Mouse (Mus musculus): Measurements from ENCODE around the gene Kirrel3. TPM values are rescaled to one million over a fixed set of nuclear protein-coding genes. Genes with fewer than 3 reads are reported as not detected.

The Kirrel3 gene
- polyA plus RNA-seq, 1 experiment from 2014 or later = 11.4 TPM

DNA sequence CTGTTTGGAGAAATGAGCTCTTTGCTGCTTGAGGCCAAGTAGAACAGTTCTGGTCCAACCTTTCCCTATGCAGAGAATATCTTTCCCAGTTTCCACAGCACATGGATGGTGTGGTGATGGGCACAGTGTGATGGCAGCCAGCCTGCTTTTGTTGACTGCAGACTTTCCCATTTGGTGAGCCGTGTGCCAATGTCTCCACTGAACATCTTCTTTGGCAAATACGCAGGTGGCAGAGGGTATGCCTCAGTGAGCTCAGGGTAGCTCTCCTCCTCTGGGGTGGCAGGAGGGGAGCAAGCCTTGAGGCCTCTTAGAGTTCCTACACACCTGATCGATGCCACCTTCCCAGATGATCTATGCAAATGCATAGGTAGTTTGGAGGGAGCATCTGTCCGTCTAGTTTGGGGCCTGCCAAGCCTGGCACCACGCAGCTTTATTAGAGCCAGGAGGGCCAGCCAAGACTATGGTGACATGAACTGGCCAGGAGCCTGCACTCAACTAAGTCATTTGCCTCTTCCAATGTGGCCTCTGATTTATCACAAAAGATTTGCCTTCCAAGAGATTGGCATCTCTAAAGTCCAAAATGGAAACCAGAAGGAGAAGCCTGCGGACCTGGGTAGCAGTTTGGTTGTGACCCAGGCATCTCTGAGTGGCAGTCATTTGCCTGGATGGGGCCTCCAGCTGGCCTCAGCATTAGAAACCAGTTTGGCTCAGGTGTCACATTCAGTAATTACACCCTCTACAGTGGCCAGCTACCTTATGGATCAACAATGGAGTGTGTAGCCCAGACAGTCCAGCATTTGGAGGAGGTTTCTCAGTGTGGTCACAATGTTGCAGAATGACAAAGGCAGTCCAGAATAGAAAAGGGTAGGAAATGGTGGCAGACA is 127.4 kb downstream of the Kirrel3 start:
- ATAC-seq (ENCODE audit: low FRiP score) = no peak
- no peaks in the 10 kb centered on the region for H3K9me3 ChIP-seq
- WGBS = 98% methylated on average over 6 of the region's 6 CpGs
- no peak overlapping the region for H3K4me3 ChIP-seq (replicated peaks)
- no peaks in the 10 kb centered on the region for H3K4me1 ChIP-seq
- no peak overlapping the region for H3K4me2 ChIP-seq
- no peak overlapping the region for H3K9ac ChIP-seq
- no peak overlapping the region for H3K27ac ChIP-seq
- H3K36me3 ChIP-seq (replicated peaks) = no peaks in the 10 kb centered on the region
- H3K27me3 ChIP-seq = no peaks in the 10 kb centered on the region

DNA sequence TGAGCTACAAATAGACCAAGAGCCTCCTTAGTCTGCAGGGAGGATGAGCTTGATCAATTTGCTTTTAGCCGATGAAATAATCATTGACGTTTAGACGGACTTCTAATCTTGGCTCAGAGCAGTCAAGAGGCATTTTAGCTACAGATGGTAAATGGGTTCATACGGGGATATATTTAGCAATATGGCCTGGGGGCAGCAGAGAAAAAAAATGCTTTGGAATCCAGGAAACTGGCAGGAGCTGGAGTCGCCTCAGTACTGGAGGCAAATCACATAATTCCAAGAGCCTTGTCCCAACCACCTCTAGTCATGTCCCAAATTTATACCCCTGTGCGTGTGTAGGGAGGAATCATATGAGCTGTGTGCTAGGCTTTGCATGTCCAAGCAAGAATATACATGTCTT is 132.4 kb downstream of the Kirrel3 start:
- 79% methylated on average over 6 of the region's 6 CpGs for WGBS
- ATAC-seq (ENCODE audit: low FRiP score) = no peak
- H3K36me3 ChIP-seq (replicated peaks) = no peaks in the 10 kb centered on the region

DNA sequence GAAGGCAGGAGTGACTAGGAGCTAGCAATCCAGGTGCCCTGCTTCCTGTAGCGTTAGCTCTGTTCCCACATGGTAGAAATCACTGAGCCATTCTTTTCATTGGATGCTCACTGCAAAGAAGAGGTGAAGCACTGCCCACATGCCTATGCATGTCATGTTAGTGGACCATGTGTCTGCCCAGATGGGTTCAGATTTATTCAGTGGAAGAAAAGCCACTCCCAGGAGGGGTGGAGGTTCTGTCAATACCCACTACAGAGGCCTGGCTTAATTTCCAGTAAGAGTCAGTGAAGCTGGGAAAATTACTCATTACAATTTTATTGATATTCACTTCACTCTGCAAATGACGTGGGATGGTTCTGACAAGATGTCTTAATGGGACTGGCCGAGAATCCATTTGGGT is 134.2 kb downstream of the Kirrel3 start:
- Histone ChIP-seq H3K9ac (no peak overlapping the region), H3K9me3 (no peaks in the 10 kb centered on the region), H3K27me3 (no peaks in the 10 kb centered on the region), H3K4me1 (no peaks in the 10 kb centered on the region), H3K4me2 (no peak overlapping the region), H3K36me3 (replicated peaks) (no peaks in the 10 kb centered on the region), H3K4me3 (replicated peaks) (no peak overlapping the region), H3K27ac (0 out of 2 replicates have a peak overlapping the region, but pooled peaks have one; percentile 13)
- 0 out of 2 replicates have a peak, but pooled peaks have one; percentile 51 for ATAC-seq (ENCODE audit: low FRiP score)
- WGBS = 89% methylated on average over 3 of the region's 3 CpGs

More for the DNA sequence above, 132.4 kb downstream of the Kirrel3 start:
- Histone ChIP-seq H3K27me3 (no peaks in the 10 kb centered on the region), H3K4me2 (no peak overlapping the region), H3K9me3 (no peaks in the 10 kb centered on the region), H3K27ac (no peak overlapping the region), H3K9ac (no peak overlapping the region), H3K4me3 (replicated peaks) (no peak overlapping the region), H3K4me1 (no peaks in the 10 kb centered on the region)

DNA sequence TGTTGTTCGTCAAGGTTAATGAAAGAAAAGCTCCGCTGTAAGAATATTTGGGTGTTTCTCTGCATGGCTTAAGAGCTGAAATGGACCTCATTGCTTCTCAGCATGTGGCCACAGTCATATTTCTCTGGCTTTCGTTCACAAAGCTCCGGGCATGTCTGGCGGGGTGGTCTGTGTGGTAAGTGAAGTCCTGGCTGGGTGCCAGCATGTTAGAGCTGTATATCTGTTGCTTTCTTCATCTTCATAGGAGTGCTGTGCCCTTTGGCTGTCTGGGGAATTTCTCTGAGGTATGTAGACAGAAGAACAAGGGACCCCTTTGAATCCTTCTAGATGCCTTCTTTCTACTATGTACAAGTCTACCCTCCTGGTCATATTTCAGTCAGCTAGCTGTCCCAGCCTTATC is 137.8 kb downstream of the Kirrel3 start:
- no peaks in the 10 kb centered on the region for H3K9me3 ChIP-seq
- no peak for ATAC-seq (ENCODE audit: low FRiP score)
- WGBS = 76% methylated on average over 5 of the region's 5 CpGs
- no peaks in the 10 kb centered on the region for H3K4me1 ChIP-seq
- no peak overlapping the region for H3K27ac ChIP-seq
- H3K27me3 ChIP-seq = no peaks in the 10 kb centered on the region
- no peak overlapping the region for H3K4me3 ChIP-seq (replicated peaks)
- H3K9ac ChIP-seq = no peak overlapping the region
- no peaks in the 10 kb centered on the region for H3K36me3 ChIP-seq (replicated peaks)
- no peak overlapping the region for H3K4me2 ChIP-seq

DNA sequence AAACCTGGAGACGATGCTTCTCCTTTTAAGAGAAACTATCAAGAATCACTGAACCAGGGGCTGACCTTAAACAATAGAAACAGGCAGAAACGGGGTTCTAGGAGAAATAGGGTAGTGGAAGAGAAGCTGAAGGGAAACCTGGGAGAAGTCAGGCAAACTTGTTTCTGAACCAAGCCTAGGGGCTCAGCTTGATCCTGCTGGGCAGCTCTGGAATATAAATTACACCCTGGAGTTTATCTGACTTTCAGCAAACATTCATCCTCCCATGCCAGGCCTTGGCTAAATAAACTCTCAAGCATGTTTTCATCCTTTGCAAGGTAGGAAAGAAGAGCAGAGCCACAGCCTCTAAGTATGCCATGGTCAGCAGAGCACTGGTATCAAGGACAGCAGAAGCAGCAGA is 138.3 kb downstream of the Kirrel3 start:
- H3K4me3 ChIP-seq (replicated peaks) = no peak overlapping the region
- no peaks in the 10 kb centered on the region for H3K27me3 ChIP-seq
- H3K27ac ChIP-seq = no peak overlapping the region
- H3K9ac ChIP-seq = no peak overlapping the region
- H3K9me3 ChIP-seq = no peaks in the 10 kb centered on the region
- no peaks in the 10 kb centered on the region for H3K4me1 ChIP-seq
- no peaks in the 10 kb centered on the region for H3K36me3 ChIP-seq (replicated peaks)
- ATAC-seq (ENCODE audit: low FRiP score) = no peak
- WGBS = 78% methylated on average over 2 of the region's 2 CpGs
- H3K4me2 ChIP-seq = no peak overlapping the region

DNA sequence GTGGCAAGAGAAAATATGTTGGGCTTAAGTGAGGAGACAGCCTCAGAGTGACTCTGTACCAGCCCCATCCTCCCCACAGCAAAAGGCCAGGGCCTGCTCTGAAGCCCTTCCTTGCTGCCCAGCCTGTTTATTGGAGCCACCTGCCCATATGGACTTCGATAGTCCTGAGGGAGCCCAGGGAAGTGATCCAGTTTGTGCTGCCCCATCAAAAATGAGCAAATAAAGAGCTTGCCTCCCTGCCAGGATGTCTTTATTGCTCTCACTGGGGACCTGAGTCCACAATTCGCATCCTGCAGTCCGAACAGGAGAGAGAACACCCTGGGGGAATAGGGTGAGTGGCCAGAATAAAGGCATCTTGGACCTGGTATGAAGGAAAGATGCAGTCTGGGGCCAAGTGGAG is 143.1 kb downstream of the Kirrel3 start:
- no peaks in the 10 kb centered on the region for H3K4me1 ChIP-seq
- no peak for ATAC-seq (ENCODE audit: low FRiP score)
- H3K27me3 ChIP-seq = no peaks in the 10 kb centered on the region
- 82% methylated on average over 3 of the region's 3 CpGs for WGBS
- no peak overlapping the region for H3K9ac ChIP-seq
- no peak overlapping the region for H3K27ac ChIP-seq
- H3K9me3 ChIP-seq = no peaks in the 10 kb centered on the region
- no peak overlapping the region for H3K4me3 ChIP-seq (replicated peaks)
- H3K4me2 ChIP-seq = no peak overlapping the region
- no peaks in the 10 kb centered on the region for H3K36me3 ChIP-seq (replicated peaks)

DNA sequence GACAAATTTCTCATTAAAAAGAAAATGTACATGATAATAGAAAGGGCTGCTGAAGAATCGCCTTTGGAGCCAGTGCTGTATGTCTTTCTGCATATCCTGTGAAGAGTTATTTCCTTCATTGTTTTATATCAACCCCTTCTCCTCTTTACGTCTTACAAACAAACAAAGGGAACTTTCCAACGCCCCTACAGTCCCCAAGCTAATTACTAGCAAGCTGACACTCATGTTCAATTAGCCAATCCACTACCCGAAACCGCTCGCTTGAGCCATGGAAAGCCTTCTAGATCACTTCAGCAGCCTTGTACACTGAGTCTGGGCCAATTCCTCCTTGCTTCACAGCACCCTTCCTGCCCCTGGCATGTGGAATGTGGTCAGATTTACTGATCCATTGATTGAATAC is 150.0 kb downstream of the Kirrel3 start:
- Histone ChIP-seq H3K4me3 (replicated peaks) (no peak overlapping the region), H3K4me1 (no peaks in the 10 kb centered on the region), H3K36me3 (replicated peaks) (no peaks in the 10 kb centered on the region), H3K4me2 (no peak overlapping the region), H3K9ac (no peak overlapping the region), H3K27ac (no peak overlapping the region), H3K9me3 (no peaks in the 10 kb centered on the region), H3K27me3 (no peaks in the 10 kb centered on the region)
- WGBS = 77% methylated on average over 6 of the region's 6 CpGs
- no peak for ATAC-seq (ENCODE audit: low FRiP score)

DNA sequence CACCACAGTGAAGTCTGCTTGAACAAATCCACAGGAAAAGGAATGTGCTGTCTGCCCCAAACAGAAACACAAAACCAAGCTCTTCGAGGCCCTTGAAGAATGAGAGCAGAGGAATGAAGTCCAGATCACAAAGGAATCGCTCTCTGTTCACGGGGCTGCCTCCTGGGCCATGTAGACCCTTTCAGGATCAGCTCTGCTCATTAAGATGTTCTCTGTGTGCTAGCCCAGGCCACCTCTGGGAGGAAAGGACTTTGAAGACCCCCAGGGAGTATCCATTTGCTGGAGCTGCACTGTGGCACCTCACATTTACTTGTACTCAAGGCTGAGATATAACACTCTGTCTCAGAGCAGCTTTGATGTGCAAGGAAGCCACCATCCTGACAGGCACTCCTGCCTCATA is 158.2 kb downstream of the Kirrel3 start:
- ATAC-seq (ENCODE audit: low FRiP score) = no peak
- no peaks in the 10 kb centered on the region for H3K36me3 ChIP-seq (replicated peaks)
- no peaks in the 10 kb centered on the region for H3K9me3 ChIP-seq
- no peaks in the 10 kb centered on the region for H3K27me3 ChIP-seq
- H3K4me1 ChIP-seq = peaks cover 12% of the 10 kb centered on the region; the same call in 1 of the 2 replicates
- H3K4me3 ChIP-seq (replicated peaks) = no peak overlapping the region
- H3K27ac ChIP-seq = no peak overlapping the region
- no peak overlapping the region for H3K4me2 ChIP-seq
- no peak overlapping the region for H3K9ac ChIP-seq
- WGBS = 28% methylated on average over 3 of the region's 3 CpGs

DNA sequence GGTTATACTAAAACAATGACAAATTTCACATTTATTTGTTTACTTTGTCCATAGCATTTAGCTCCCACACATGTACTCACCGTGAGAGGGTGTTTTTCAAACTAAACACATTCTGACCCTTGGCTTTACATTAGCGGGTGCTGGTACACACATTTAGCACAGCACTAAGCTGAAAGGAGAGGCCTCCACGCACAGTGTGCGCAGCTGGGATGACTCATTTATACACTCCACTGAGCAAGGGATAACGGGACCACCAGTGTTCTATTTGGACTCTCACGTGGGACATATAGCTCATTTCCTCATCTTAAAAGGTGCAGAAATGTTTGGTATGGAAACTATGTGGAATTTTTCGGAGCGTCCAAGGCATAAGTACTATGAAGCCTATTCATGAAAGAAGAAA is 158.7 kb downstream of the Kirrel3 start:
- Histone ChIP-seq H3K4me2 (no peak overlapping the region), H3K4me1 (peaks cover 12% of the 10 kb centered on the region; the same call in 1 of the 2 replicates), H3K9me3 (no peaks in the 10 kb centered on the region), H3K36me3 (replicated peaks) (no peaks in the 10 kb centered on the region), H3K27me3 (no peaks in the 10 kb centered on the region), H3K27ac (no peak overlapping the region), H3K9ac (no peak overlapping the region), H3K4me3 (replicated peaks) (no peak overlapping the region)
- no peak for ATAC-seq (ENCODE audit: low FRiP score)
- WGBS = 71% methylated on average over 8 of the region's 8 CpGs

DNA sequence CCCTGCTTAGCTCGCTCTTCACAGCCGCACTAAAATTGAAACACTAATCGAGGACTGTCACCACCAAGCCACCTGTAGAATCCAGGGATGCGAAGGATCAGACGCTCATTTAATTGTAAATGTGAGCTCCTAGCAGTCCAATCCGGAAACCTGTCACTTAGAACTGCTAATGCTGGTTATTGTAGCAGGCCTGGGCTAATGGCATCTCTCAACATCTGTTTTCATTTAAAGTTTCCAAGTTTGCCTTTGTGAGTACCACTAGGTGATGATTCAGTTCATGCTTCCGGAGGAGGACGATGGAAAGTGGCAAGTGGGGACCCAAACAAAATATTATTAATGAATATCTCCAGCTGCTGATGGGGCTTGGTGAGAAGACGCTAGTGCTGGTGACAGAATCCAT is 161.1 kb downstream of the Kirrel3 start:
- Histone ChIP-seq H3K4me2 (no peak overlapping the region), H3K27me3 (no peaks in the 10 kb centered on the region), H3K27ac (no peak overlapping the region), H3K9ac (no peak overlapping the region), H3K9me3 (no peaks in the 10 kb centered on the region), H3K4me3 (replicated peaks) (no peak overlapping the region), H3K36me3 (replicated peaks) (no peaks in the 10 kb centered on the region), H3K4me1 (peaks cover 12% of the 10 kb centered on the region; the same call in 1 of the 2 replicates)
- 84% methylated on average over 9 of the region's 9 CpGs for WGBS
- ATAC-seq (ENCODE audit: low FRiP score) = no peak

DNA sequence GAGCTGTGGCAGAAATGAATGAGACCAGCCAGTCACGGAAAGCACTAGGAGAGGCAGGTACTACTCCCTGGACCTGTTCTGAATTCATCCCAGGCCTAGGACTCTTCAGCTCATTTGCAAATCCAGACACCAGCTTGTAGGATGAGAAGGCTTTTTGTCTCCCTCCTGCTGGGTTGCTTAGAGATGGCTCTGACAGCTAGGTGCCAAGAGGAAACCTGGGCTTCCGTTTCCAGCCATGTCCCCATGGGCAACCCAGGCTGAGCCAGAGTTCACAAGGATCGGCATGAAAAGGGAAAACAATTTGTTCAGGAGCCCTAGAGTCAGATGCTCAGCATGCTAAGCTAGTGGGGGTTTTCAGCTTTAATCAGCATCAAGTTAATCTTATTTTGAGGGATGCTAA is 166.6 kb downstream of the Kirrel3 start:
- no peaks in the 10 kb centered on the region for H3K36me3 ChIP-seq (replicated peaks)
- 74% methylated on average over 3 of the region's 3 CpGs for WGBS
- H3K4me3 ChIP-seq (replicated peaks) = no peak overlapping the region
- H3K4me1 ChIP-seq = no peaks in the 10 kb centered on the region
- H3K27me3 ChIP-seq = no peaks in the 10 kb centered on the region
- no peak overlapping the region for H3K9ac ChIP-seq
- no peaks in the 10 kb centered on the region for H3K9me3 ChIP-seq
- no peak for ATAC-seq (ENCODE audit: low FRiP score)
- H3K4me2 ChIP-seq = no peak overlapping the region
- no peak overlapping the region for H3K27ac ChIP-seq

DNA sequence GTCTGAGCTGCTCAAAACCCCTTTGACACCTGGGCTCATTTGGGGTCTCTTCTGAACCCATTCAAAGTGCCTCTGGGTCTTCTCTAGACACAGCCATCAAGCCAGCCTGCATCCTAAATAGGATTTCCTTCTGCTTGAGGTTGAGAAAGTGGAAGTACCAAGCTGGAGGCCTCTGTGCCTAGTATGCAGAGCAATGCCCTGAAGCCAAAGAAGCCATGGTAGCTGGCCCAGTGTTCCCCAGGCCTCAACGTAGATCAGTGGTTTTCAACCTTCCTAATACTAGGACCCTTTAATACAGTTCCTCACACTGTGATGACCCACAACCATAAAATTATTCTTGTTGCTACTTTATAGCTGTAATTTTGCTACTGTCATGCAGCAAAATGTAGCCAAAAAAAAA is 167.4 kb downstream of the Kirrel3 start:
- Histone ChIP-seq H3K4me1 (no peaks in the 10 kb centered on the region), H3K4me3 (replicated peaks) (no peak overlapping the region), H3K4me2 (no peak overlapping the region), H3K27ac (no peak overlapping the region), H3K9ac (no peak overlapping the region), H3K27me3 (no peaks in the 10 kb centered on the region), H3K9me3 (no peaks in the 10 kb centered on the region), H3K36me3 (replicated peaks) (no peaks in the 10 kb centered on the region)
- ATAC-seq (ENCODE audit: low FRiP score) = no peak
- 100% methylated on average over 1 of the region's 1 CpGs for WGBS

DNA sequence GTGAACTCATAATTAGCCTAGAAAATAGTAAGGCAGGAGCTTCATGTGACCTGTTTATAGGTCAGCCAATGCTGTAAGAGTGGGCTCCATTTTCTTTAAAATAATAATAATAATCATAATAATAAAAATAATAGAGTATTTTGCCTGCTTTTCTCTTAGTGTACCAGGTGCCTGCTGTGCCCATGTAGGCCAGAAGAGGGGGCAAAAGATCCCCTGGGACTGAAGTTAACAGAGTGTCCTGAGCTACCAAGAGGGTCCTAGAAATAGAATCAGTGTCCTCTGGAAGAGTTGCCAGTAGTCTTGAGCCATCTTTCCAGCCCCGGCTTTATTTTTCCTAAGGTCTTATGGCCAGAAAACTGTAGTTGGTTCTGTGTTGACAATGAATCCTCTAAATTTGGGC is 174.9 kb downstream of the Kirrel3 start:
- Histone ChIP-seq H3K27ac (no peak overlapping the region), H3K9me3 (no peaks in the 10 kb centered on the region)
- WGBS = 86% methylated on average over 1 of the region's 1 CpGs

More for the DNA sequence above, 174.9 kb downstream of the Kirrel3 start:
- Histone ChIP-seq H3K27me3 (peaks cover 19% of the 10 kb centered on the region), H3K4me3 (replicated peaks) (no peak overlapping the region), H3K9ac (no peak overlapping the region), H3K4me2 (no peak overlapping the region), H3K36me3 (replicated peaks) (no peaks in the 10 kb centered on the region), H3K4me1 (peaks cover 9% of the 10 kb centered on the region)
- ATAC-seq (ENCODE audit: low FRiP score) = no peak
